Mouse (Mus musculus): ENCODE results near the gene Mcat. TPM values are rescaled to one million over a fixed set of nuclear protein-coding genes. Genes with fewer than 3 reads are reported as not detected.

Gene Mcat
- 10 to 100 TPM; 44.3 to 46.0 TPM for polyA plus RNA-seq (2012; fragmentation: generic; extraction: Trizol)

DNA sequence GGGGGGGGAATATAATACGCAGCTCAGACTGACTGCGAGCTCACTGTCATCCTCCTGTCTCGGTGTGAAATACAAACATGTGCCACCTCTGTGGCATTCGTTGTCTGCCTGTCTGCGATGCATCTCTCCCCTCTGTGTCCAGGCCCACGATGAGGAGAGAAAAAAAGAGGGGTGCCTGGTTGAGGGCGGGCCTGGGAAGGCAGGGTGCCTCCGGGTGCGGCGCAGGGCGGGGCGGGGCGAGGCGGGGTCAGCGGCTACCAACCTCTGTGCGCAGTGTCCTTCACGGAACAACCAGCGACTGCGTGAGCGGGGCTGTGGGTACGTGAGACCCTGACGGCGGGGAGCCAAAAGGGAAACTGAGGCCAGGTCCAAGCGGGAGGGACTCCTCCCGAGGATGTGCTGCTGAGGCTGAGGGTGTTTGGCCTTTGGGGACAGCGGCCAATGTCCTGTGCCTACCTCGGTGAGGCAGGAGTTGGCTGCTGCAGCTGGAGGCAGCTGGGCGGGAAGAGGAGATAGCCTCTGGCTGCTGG is at the start of gene Mcat, which contains the start of gene Tspo:
Gene Mcat (minus strand): TSS at position 461 of the 530 bp plus-strand sequence.
Gene Tspo (plus strand): TSS at position 266 of the 530 bp plus-strand sequence.

GRCm38 (mm10) chr15:83594513-83595363 is 31.2 kb upstream of the Mcat start, which contains the start of gene Ttll12:
TSS of gene Ttll12 (minus strand) at chr15:83595157.

DNA sequence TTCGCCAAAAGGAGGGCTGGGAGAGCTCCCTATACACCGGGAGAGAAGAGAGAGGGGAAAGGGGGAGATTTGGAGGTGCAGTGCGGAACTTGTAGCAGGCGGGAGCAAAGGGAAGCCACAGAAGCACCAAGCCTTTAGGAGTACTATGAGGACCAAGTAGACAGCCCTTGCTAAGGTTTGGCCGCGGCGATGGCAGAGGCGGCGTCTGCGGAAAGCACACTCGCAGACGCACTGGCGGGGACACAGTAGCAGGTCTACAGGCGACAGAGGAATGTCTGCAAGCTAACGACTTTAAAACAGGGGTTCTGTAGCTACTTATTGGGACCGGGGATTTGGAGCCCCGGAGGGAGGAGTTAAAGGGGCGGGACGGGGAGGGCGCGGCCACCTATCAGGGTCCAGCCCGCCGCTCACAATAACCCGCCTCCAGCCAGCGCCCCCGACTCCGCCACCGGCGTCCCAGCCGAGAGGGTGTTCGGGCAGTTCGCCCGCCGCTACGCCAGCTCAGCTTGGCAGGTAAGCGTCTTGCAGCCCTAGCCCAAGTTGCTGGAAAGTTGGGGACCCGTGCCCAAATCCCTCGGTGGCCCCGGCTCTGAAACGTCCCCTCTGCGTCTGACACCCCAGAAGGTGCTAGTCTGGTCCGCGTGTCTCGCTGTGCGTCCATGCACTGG is 37.0 kb downstream of the Mcat start, which contains the start of gene Bik:
Gene Bik (plus strand): TSS at position 439 of the 668 bp plus-strand sequence.

GRCm38 (mm10) chr15:83510805-83511405 is 52.7 kb downstream of the Mcat start, which contains the start of gene Ttll1:
TSS of gene Ttll1 (minus strand) at chr15:83510893.

Other genes starting within 250 kb of the Mcat start
- gene Arfgap3, start 213.5 kb downstream of the Mcat start, polyA plus RNA-seq (2012; fragmentation: generic; extraction: Trizol): 10 to 100 TPM; 22.3 to 61.1 TPM
- gene Pacsin2, start 99.2 kb downstream of the Mcat start, polyA plus RNA-seq (2012; fragmentation: generic; extraction: Trizol): 10 to 100 TPM; 11.0 to 77.0 TPM
- gene Ttll1, start 52.9 kb downstream of the Mcat start, polyA plus RNA-seq (2012; fragmentation: generic; extraction: Trizol): 10 to 100 TPM; 13.5 to 38.7 TPM
- under 1 TPM in 1 of 2 experiments, not detected in 1; 0.09 TPM for gene Bik, start 36.9 kb downstream of the Mcat start, polyA plus RNA-seq (2012; fragmentation: generic; extraction: Trizol)
- gene Tspo, start 195 bp downstream of the Mcat start, polyA plus RNA-seq (2012; fragmentation: generic; extraction: Trizol): 1,000 to 10,000 TPM in 1 of 2 experiments, 100 to 1,000 TPM in 1; 843 to 1,026 TPM
- gene Ttll12, start 31.4 kb upstream of the Mcat start, polyA plus RNA-seq (2012; fragmentation: generic; extraction: Trizol): 10 to 100 TPM; 42.3 to 84.9 TPM
- gene Scube1, start 161.2 kb upstream of the Mcat start, polyA plus RNA-seq (2012; fragmentation: generic; extraction: Trizol): not detected
- gene Mpped1, start 215.7 kb upstream of the Mcat start, polyA plus RNA-seq (2012; fragmentation: generic; extraction: Trizol): not detected

Measured in C3H10T1/2 (cell line).